12 mouse cellular contexts compared by ENCODE assay signal in genomic region chr2:51087307-51088122, GRCm38 (mm10).
DNase-seq lines count a peak whose midpoint lies in the region; ATAC-seq and TF ChIP-seq lines count a peak whose summit lies in the region.
"Had no signal": no experiment of that assay in that cellular context is flagged by ENCODE, and none has a peak within 500 bp of the region (broad histone marks: within the 10 kb centered on the region; RNA-seq: fewer than 3 reads in every experiment).

No protein-coding gene starts in this region.

- peak overlapping the region; percentile 48 for H3K27ac ChIP-seq in forebrain, postnatal 0 days (ENCODE audit: low read depth, low read length)
- H3K27ac ChIP-seq in midbrain, embryonic 12.5 days (replicated peaks) = peak overlapping the region; percentile 93
- H3K27ac ChIP-seq in liver, postnatal 0 days (ENCODE audit: low read depth) = no peak overlapping the region
- H3K27ac ChIP-seq: heart, embryonic 13.5 days; liver, embryonic 14.5 days had no signal

- peaks cover 15% of the 10 kb centered on the region; the same call in 1 of the 2 replicates for H3K4me1 ChIP-seq in forebrain, postnatal 0 days (ENCODE audit: insufficient read depth)
- peaks cover 66% of the 10 kb centered on the region for H3K4me1 ChIP-seq in midbrain, embryonic 12.5 days
- H3K4me1 ChIP-seq in liver, postnatal 0 days (ENCODE audit: insufficient read depth) = no peaks in the 10 kb centered on the region
- H3K4me1 ChIP-seq: heart, embryonic 13.5 days had no signal

- H3K36me3 ChIP-seq in forebrain, postnatal 0 days (ENCODE audit: insufficient read depth) = no peaks in the 10 kb centered on the region
- no peaks in the 10 kb centered on the region for H3K36me3 ChIP-seq in midbrain, embryonic 12.5 days
- no peaks in the 10 kb centered on the region for H3K36me3 ChIP-seq in liver, postnatal 0 days (replicated peaks; ENCODE audit: insufficient read depth, low read length)
- H3K36me3 ChIP-seq: heart, embryonic 13.5 days had no signal

- no peak overlapping the region for H3K9ac ChIP-seq in forebrain, postnatal 0 days
- no peak overlapping the region for H3K9ac ChIP-seq in midbrain, embryonic 12.5 days (replicated peaks)
- no peak overlapping the region for H3K9ac ChIP-seq in liver, postnatal 0 days (replicated peaks)
- H3K9ac ChIP-seq: heart, embryonic 13.5 days; liver, embryonic 14.5 days had no signal

- intact Hi-C loops in left cerebral cortex, postnatal 4 days (cut with DNase I) = no loop called here

- TF ChIP-seq EP300 in liver, postnatal 0 days (IDR thresholded peaks at IDR 0.05; ENCODE audit: low read depth) = no peak

- 16% methylated on average over 12 of the region's 12 CpGs for WGBS in forebrain, postnatal 0 days
- WGBS in midbrain, embryonic 12.5 days = 17% methylated on average over 12 of the region's 12 CpGs
- 75% methylated on average over 12 of the region's 12 CpGs for WGBS in liver, postnatal 0 days (ENCODE audit: insufficient replicate concordance)

- no peaks in the 10 kb centered on the region for H3K27me3 ChIP-seq in forebrain, postnatal 0 days (ENCODE audit: insufficient read depth, low read length)
- no peaks in the 10 kb centered on the region for H3K27me3 ChIP-seq in midbrain, embryonic 12.5 days
- H3K27me3 ChIP-seq in liver, postnatal 0 days (ENCODE audit: insufficient read depth, low read length) = no peaks in the 10 kb centered on the region

- H3K4me3 ChIP-seq in forebrain, postnatal 0 days (ENCODE audit: low read depth, low read length) = no peak overlapping the region
- 0 out of 2 replicates have a peak overlapping the region, but pooled peaks have one; percentile 15 for H3K4me3 ChIP-seq in midbrain, embryonic 12.5 days
- H3K4me3 ChIP-seq in liver, postnatal 0 days (ENCODE audit: low read depth, low read length) = no peak overlapping the region
- H3K4me3 ChIP-seq: heart, embryonic 13.5 days had no signal

- no peak for TF ChIP-seq CTCF in forebrain, postnatal 0 days (IDR thresholded peaks at IDR 0.05; ENCODE audit: low read depth)
- no peak for TF ChIP-seq CTCF in liver, postnatal 0 days (IDR thresholded peaks at IDR 0.05; ENCODE audit: low read depth)

- no peaks in the 10 kb centered on the region for H3K9me3 ChIP-seq in forebrain, postnatal 0 days (ENCODE audit: low read length)
- no peaks in the 10 kb centered on the region for H3K9me3 ChIP-seq in midbrain, embryonic 12.5 days
- H3K9me3 ChIP-seq in liver, postnatal 0 days (ENCODE audit: low read length) = no peaks in the 10 kb centered on the region
- H3K9me3 ChIP-seq: heart, embryonic 13.5 days had no signal

- peak; percentile 70 for DNase-seq in left cerebral cortex, postnatal 4 days
- DNase-seq in left cerebral cortex, adult 8-10 months (ENCODE audit: low spot score in 2 of 2) = no peak
- peak; percentile 50 for DNase-seq in forebrain, postnatal 0 days
- DNase-seq in spleen, postnatal 4 days (ENCODE audit: low spot score in 2 of 2) = no peak
- no peak for DNase-seq in liver, postnatal 0 days
- DNase-seq in right cerebral cortex, adult 18-20 months = no peak
- DNase-seq in liver = no peak
- DNase-seq: cerebellum, postnatal 36 days; kidney, adult 8-10 months had no signal

- peak; percentile 84 for ATAC-seq in forebrain, postnatal 0 days
- peak; percentile 84 for ATAC-seq in midbrain, embryonic 12.5 days (ENCODE audit: low FRiP score, low read depth)
- no peak for ATAC-seq in liver, postnatal 0 days

- H3K4me2 ChIP-seq in forebrain, postnatal 0 days (ENCODE audit: low read depth) = no peak overlapping the region
- H3K4me2 ChIP-seq in midbrain, embryonic 12.5 days (replicated peaks) = peak overlapping the region; percentile 41
- no peak overlapping the region for H3K4me2 ChIP-seq in liver, postnatal 0 days (ENCODE audit: low read depth, low read length)
- H3K4me2 ChIP-seq: heart, embryonic 13.5 days had no signal

Comparison
In these comparisons a context has a peak if more than half of its experiments do, and no peak if none do; other contexts are left out.
1. DNase-seq: peak in left cerebral cortex, postnatal 4 days (single experiment) and forebrain, postnatal 0 days (single experiment); none in left cerebral cortex, adult 8-10 months (0 of 2), spleen, postnatal 4 days (0 of 2), liver, postnatal 0 days (single experiment), right cerebral cortex, adult 18-20 months (single experiment) and liver (single experiment).